Mouse (Mus musculus): ENCODE data around the gene Plbd1. TPM values are rescaled to one million over a fixed set of nuclear protein-coding genes. Genes with fewer than 3 reads are reported as not detected.

Plbd1 gene
- polyA plus RNA-seq, 1 experiment from 2014 or later = 4.9 TPM

- H3K27ac ChIP-seq = peak overlapping the region; percentile 37
- H3K36me3 ChIP-seq = no peaks in the 10 kb centered on the region
- H3K27me3 ChIP-seq = no peaks in the 10 kb centered on the region
- H3K4me3 ChIP-seq = no peak overlapping the region
- H3K4me2 ChIP-seq = peak overlapping the region; percentile 26; the same call in 1 of the 2 replicates
- ATAC-seq (ENCODE audit: borderline replicate concordance, extremely low read depth, low FRiP score, low TSS enrichment) = peak; percentile 88
- no peak overlapping the region for H3K9ac ChIP-seq
- no peaks in the 10 kb centered on the region for H3K9me3 ChIP-seq
- WGBS = 38% methylated on average over 7 of the region's 7 CpGs
- peaks cover 9% of the 10 kb centered on the region; the same call in 1 of the 2 replicates for H3K4me1 ChIP-seq
Observed at GRCm38 (mm10) chr6:136672467-136672866, 10.7 kb upstream of the Plbd1 start.

- no peak for ATAC-seq (ENCODE audit: borderline replicate concordance, extremely low read depth, low FRiP score, low TSS enrichment)
- H3K4me2 ChIP-seq = no peak overlapping the region
- H3K9ac ChIP-seq = no peak overlapping the region
- no peaks in the 10 kb centered on the region for H3K9me3 ChIP-seq
- no peak overlapping the region for H3K27ac ChIP-seq
- H3K4me1 ChIP-seq = peaks cover 9% of the 10 kb centered on the region; the same call in 1 of the 2 replicates
- no peaks in the 10 kb centered on the region for H3K36me3 ChIP-seq
- H3K27me3 ChIP-seq = no peaks in the 10 kb centered on the region
- no peak overlapping the region for H3K4me3 ChIP-seq
- 65% methylated on average over 5 of the region's 5 CpGs for WGBS
Observed at GRCm38 (mm10) chr6:136669274-136669673, 7.5 kb upstream of the Plbd1 start.

- no peak overlapping the region for H3K4me2 ChIP-seq
- no peak for ATAC-seq (ENCODE audit: borderline replicate concordance, extremely low read depth, low FRiP score, low TSS enrichment)
- H3K27me3 ChIP-seq = no peaks in the 10 kb centered on the region
- no peak overlapping the region for H3K9ac ChIP-seq
- WGBS = 42% methylated on average over 14 of the region's 14 CpGs
- no peaks in the 10 kb centered on the region for H3K36me3 ChIP-seq
- no peak overlapping the region for H3K4me3 ChIP-seq
- peaks cover 9% of the 10 kb centered on the region; the same call in 1 of the 2 replicates for H3K4me1 ChIP-seq
- no peak overlapping the region for H3K27ac ChIP-seq
- no peaks in the 10 kb centered on the region for H3K9me3 ChIP-seq
Observed at GRCm38 (mm10) chr6:136668266-136668986, 6.7 kb upstream of the Plbd1 start.

GRCm38 (mm10) chr6:136662063-136662462, 335 bp upstream of the Plbd1 start:
- no peak overlapping the region for H3K27ac ChIP-seq
- peak overlapping the region; percentile 34; the same call in 1 of the 2 replicates for H3K9ac ChIP-seq
- peaks cover 14% of the 10 kb centered on the region for H3K4me1 ChIP-seq
- H3K27me3 ChIP-seq = peaks cover 28% of the 10 kb centered on the region
- H3K4me3 ChIP-seq = peak overlapping the region; percentile 35; the same call in 1 of the 2 replicates
- no peaks in the 10 kb centered on the region for H3K36me3 ChIP-seq
- H3K9me3 ChIP-seq = no peaks in the 10 kb centered on the region
- WGBS = 35% methylated on average over 11 of the region's 11 CpGs
- peak overlapping the region; percentile 69 for H3K4me2 ChIP-seq
- no peak for ATAC-seq (ENCODE audit: borderline replicate concordance, extremely low read depth, low FRiP score, low TSS enrichment)

GRCm38 (mm10) chr6:136660831-136661705, 660 bp downstream of the Plbd1 start:
- Histone ChIP-seq H3K9ac (peak overlapping the region; percentile 34; the same call in 1 of the 2 replicates), H3K4me3 (peak overlapping the region; percentile 35), H3K36me3 (no peaks in the 10 kb centered on the region), H3K9me3 (no peaks in the 10 kb centered on the region), H3K4me1 (peaks cover 15% of the 10 kb centered on the region), H3K27me3 (peaks cover 28% of the 10 kb centered on the region), H3K4me2 (peak overlapping the region; percentile 69), H3K27ac (no peak overlapping the region)
- peak; percentile 21; the same call in 1 of the 2 replicates for ATAC-seq (ENCODE audit: borderline replicate concordance, extremely low read depth, low FRiP score, low TSS enrichment)
- WGBS = 16% methylated on average over 34 of the region's 34 CpGs

GRCm38 (mm10) chr6:136659226-136659625, 2.5 kb downstream of the Plbd1 start:
- Histone ChIP-seq H3K36me3 (no peaks in the 10 kb centered on the region), H3K27ac (no peak overlapping the region), H3K9me3 (no peaks in the 10 kb centered on the region), H3K4me2 (no peak overlapping the region), H3K4me3 (no peak overlapping the region), H3K4me1 (peaks cover 17% of the 10 kb centered on the region), H3K27me3 (peaks cover 28% of the 10 kb centered on the region), H3K9ac (no peak overlapping the region)
- WGBS = 86% methylated on average over 9 of the region's 9 CpGs
- no peak for ATAC-seq (ENCODE audit: borderline replicate concordance, extremely low read depth, low FRiP score, low TSS enrichment)

- Histone ChIP-seq H3K9me3 (no peaks in the 10 kb centered on the region), H3K4me3 (no peak overlapping the region), H3K36me3 (no peaks in the 10 kb centered on the region), H3K9ac (no peak overlapping the region), H3K27me3 (peaks cover 28% of the 10 kb centered on the region), H3K4me2 (no peak overlapping the region), H3K27ac (no peak overlapping the region), H3K4me1 (peaks cover 17% of the 10 kb centered on the region)
- 77% methylated on average over 4 of the region's 4 CpGs for WGBS
- ATAC-seq (ENCODE audit: borderline replicate concordance, extremely low read depth, low FRiP score, low TSS enrichment) = no peak
Observed at GRCm38 (mm10) chr6:136658303-136658702, 3.4 kb downstream of the Plbd1 start.

- H3K4me2 ChIP-seq = peak overlapping the region; percentile 29; the same call in 1 of the 2 replicates
- H3K9me3 ChIP-seq = no peaks in the 10 kb centered on the region
- 0 out of 2 replicates have a peak, but pooled peaks cover 4% of the 10 kb centered on the region for H3K4me1 ChIP-seq
- no peak overlapping the region for H3K9ac ChIP-seq
- no peak overlapping the region for H3K27ac ChIP-seq
- WGBS = 65% methylated on average over 11 of the region's 11 CpGs
- ATAC-seq (ENCODE audit: borderline replicate concordance, extremely low read depth, low FRiP score, low TSS enrichment) = no peak
- H3K36me3 ChIP-seq = no peaks in the 10 kb centered on the region
- peaks cover 8% of the 10 kb centered on the region for H3K27me3 ChIP-seq
- H3K4me3 ChIP-seq = peak overlapping the region; percentile 10; the same call in 1 of the 2 replicates
Observed at GRCm38 (mm10) chr6:136655786-136656185, 5.9 kb downstream of the Plbd1 start.

- 96% methylated on average over 20 of the region's 20 CpGs for WGBS
- Histone ChIP-seq H3K9me3 (no peaks in the 10 kb centered on the region), H3K9ac (no peak overlapping the region), H3K4me1 (0 out of 2 replicates have a peak, but pooled peaks cover 4% of the 10 kb centered on the region), H3K27ac (no peak overlapping the region), H3K27me3 (no peaks in the 10 kb centered on the region), H3K36me3 (no peaks in the 10 kb centered on the region), H3K4me2 (no peak overlapping the region), H3K4me3 (no peak overlapping the region)
- ATAC-seq (ENCODE audit: borderline replicate concordance, extremely low read depth, low FRiP score, low TSS enrichment) = no peak
Observed at GRCm38 (mm10) chr6:136654470-136654869, 7.3 kb downstream of the Plbd1 start.

GRCm38 (mm10) chr6:136653331-136653730, 8.4 kb downstream of the Plbd1 start:
- Histone ChIP-seq H3K4me3 (no peak overlapping the region), H3K27ac (no peak overlapping the region), H3K4me2 (no peak overlapping the region), H3K9ac (no peak overlapping the region), H3K27me3 (no peaks in the 10 kb centered on the region), H3K9me3 (no peaks in the 10 kb centered on the region), H3K4me1 (0 out of 2 replicates have a peak, but pooled peaks cover 4% of the 10 kb centered on the region), H3K36me3 (no peaks in the 10 kb centered on the region)
- no peak for ATAC-seq (ENCODE audit: borderline replicate concordance, extremely low read depth, low FRiP score, low TSS enrichment)
- 53% methylated on average over 5 of the region's 5 CpGs for WGBS

- WGBS = 86% methylated on average over 8 of the region's 8 CpGs
- Histone ChIP-seq H3K9me3 (no peaks in the 10 kb centered on the region), H3K4me3 (no peak overlapping the region), H3K9ac (no peak overlapping the region), H3K4me1 (no peaks in the 10 kb centered on the region), H3K4me2 (no peak overlapping the region), H3K27me3 (no peaks in the 10 kb centered on the region), H3K36me3 (no peaks in the 10 kb centered on the region), H3K27ac (no peak overlapping the region)
- no peak for ATAC-seq (ENCODE audit: borderline replicate concordance, extremely low read depth, low FRiP score, low TSS enrichment)
Observed at GRCm38 (mm10) chr6:136650664-136651063, 11.1 kb downstream of the Plbd1 start.

Data from lung, embryonic 15.5 days (tissue).